Mouse (Mus musculus) thymus, postnatal 36 days (tissue): ENCODE data around the gene Cpsf3.

Source experiments
- DNase-seq, 2 experiments: peaks; one replicate each; pipeline ENCODE4 v3.0.0; 2022; ENCODE audit warnings: mixed read lengths in 2 of 2

Gene Cpsf3

GRCm38 (mm10) chr12:21298856-21299255 lies 13.7 kb downstream of the Cpsf3 start:
- no peak for DNase-seq

DNA sequence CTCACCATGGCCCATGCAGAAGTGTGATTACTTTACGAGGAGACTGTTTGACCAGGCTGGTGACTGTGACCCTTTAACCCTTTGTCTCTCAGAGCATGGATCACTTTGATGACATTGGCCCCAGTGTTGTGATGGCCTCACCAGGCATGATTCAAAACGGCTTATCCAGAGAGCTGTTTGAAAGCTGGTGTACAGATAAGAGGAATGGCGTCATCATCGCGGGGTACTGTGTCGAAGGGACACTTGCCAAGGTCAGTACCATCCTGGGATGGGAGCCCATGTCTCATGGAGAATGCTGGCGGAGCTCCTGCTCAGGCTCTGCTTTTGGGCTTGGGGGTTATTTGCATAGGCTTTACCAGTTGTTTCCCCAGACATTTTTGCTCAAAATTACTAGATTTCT lies 16.1 kb downstream of the Cpsf3 start:
- DNase-seq: no peak

- DNase-seq: no peak
Measured at GRCm38 (mm10) chr12:21301932-21302331, 16.7 kb downstream of the Cpsf3 start.

GRCm38 (mm10) chr12:21302361-21302783 lies 17.2 kb downstream of the Cpsf3 start:
- no peak for DNase-seq

- no peak for DNase-seq
Measured at GRCm38 (mm10) chr12:21305741-21306140, 20.6 kb downstream of the Cpsf3 start.

- no peak for DNase-seq
Measured at GRCm38 (mm10) chr12:21306721-21307120, 21.5 kb downstream of the Cpsf3 start.

GRCm38 (mm10) chr12:21312201-21312600 lies 27.0 kb downstream of the Cpsf3 start:
- no peak for DNase-seq

GRCm38 (mm10) chr12:21315923-21316868 lies 31.0 kb downstream of the Cpsf3 start, which contains the start of gene Iah1:
Gene Iah1 (plus strand): TSS chr12:21316389.
- DNase-seq: peak; percentile 92

DNA sequence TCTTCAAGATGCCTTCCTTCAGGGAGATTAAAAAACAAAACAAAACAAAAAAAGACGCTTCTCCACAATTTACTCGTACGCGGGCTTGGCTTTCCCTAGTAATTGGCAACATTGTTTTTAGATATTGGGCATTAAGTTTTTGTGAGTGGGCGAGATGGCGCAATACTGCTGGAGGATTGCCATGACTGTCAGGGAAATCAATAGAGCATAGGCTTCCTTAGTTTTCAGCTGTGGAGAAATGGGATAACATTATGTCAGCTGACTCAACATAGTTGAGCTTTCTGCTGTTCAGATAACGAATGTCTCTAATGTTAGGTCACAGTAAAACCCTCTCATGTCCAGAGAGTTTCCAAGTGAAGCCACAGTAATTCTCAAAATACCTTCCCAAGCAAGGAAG lies 31.7 kb downstream of the Cpsf3 start:
- no peak for DNase-seq

DNA sequence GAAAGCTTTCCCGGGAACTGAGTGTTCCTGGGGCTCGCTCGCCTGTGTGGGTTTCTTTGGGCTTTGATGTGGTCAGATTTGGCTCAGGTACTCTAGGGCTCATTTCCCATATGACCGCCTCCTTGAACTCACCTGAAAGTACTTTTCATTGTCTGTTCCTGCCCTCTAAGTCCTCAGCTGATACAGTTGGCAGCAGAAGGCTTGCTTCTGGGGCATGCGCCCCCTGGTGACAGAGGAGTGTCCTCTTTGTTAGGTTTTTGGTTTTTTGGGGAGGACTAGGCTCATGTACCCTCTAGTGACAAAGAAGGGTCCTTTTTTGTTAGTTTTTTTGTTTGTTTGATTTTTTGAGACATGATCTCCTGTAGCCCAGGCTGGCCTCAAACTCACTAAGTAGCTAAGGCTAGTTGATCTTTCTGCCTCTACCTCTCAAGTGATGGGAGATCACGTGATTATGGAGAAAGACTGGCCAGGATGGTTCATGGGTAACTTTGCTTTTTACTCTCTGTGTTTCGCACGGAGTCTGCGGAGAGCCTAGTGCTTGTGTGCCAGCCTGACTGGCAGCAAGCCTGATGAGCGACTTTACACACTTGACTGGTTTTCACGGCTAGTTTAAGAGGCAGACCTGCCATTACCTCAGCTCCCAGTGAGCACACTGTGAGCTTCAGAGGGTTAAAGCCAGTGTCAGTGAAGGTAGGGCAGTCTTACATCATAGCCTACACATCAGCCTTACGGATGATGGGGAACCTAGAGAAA lies 33.1 kb downstream of the Cpsf3 start:
- peak; percentile 80 to 81 for DNase-seq

- DNase-seq: no peak
Measured at GRCm38 (mm10) chr12:21320317-21320716, 35.1 kb downstream of the Cpsf3 start.

DNA sequence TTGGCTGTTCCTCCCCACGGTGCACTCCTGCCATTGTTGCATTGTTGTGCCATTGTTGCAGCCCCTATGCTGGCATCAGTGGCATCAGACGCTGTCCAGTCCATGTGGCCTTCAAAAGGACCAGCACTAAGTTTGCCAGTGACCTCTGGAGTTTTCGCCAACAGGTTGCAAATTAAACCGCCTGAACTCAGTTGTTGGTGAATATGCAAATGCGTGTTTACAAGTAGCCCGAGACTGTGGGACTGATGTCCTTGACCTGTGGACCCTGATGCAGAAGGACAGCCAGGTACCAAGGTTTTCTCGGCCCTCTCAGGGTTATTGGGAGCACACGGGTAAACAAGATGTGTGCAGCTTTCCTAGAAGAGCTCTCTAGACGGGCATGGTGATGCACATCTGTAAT lies 36.0 kb downstream of the Cpsf3 start:
- DNase-seq: no peak

DNA sequence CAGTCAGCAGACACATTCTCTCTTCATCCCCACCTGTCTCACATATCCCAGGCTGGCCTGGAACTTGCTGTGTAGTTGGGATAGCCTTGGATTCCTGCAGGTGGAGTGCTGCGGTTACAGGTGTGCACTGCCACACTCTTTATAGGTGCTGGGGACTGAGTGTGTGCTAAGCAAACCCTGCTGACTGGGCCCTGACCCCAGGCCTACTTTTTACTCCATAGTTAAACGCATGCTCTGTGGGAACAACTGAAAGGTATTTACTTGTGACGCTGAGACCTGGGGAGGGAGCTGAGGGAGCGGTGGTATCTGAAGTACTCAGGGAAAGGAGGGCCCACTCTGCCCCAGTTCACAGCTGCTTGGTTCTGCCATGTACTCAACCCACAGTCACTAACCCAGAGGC lies 37.1 kb downstream of the Cpsf3 start:
- no peak for DNase-seq

DNA sequence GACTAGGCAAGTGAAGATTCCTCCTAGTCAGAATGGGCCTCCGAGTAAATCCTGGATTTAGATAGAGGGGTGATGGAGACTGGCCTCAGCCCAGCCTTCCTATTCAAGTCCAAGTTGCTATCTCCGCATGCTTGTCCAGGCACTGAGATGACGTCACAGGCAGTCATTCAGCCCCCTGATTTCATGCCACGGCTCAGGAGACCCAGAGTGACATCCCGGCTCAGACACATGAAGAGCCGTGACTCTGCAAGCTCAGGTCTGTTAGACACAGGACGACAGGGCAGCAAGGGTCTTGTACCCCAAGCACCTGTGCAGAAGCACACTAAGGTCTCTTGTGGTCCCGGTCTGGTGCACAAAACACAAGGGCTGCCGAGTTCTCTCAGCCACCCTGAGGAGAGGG lies 37.7 kb downstream of the Cpsf3 start:
- DNase-seq: no peak

DNA sequence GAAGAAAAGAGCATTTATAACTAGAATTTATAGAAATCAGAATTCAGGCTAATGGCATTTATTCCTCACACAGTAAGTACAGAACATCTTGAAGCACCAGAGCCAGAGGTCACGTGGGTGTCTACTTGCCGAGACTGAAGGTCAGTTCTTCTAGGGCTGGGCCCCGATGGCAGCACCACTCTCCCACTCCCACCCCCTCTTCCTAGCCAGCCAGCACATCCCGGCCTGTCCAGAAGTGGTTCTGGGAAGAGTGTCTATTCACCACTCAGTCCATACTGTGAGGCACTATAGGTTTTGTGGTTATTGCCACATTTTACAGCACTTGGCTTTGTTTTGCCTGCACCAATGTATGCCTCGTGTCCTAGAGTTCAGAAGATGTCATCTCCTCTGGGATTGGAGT lies 38.9 kb downstream of the Cpsf3 start:
- DNase-seq: no peak

GRCm38 (mm10) chr12:21325266-21325665 lies 40.1 kb downstream of the Cpsf3 start:
- no peak for DNase-seq

DNA sequence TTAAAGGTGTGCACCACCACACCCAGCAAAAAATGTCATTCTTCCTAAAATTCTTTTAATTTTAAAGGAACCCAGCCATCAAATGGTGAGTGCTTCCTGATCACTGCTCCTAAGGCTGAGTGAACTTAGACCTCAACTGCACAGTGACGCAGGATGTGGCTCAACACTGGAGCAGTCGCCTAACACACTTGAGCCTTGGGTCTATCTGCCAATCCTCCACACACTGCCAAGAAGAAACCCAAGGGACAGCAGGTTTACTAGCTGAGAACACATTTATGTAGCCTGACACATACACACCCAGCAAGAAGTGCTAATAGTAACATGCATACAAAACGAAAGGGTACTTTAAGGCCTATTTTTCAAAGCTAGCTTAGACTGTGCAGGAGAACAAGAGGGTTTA lies 41.1 kb downstream of the Cpsf3 start:
- no peak for DNase-seq

DNA sequence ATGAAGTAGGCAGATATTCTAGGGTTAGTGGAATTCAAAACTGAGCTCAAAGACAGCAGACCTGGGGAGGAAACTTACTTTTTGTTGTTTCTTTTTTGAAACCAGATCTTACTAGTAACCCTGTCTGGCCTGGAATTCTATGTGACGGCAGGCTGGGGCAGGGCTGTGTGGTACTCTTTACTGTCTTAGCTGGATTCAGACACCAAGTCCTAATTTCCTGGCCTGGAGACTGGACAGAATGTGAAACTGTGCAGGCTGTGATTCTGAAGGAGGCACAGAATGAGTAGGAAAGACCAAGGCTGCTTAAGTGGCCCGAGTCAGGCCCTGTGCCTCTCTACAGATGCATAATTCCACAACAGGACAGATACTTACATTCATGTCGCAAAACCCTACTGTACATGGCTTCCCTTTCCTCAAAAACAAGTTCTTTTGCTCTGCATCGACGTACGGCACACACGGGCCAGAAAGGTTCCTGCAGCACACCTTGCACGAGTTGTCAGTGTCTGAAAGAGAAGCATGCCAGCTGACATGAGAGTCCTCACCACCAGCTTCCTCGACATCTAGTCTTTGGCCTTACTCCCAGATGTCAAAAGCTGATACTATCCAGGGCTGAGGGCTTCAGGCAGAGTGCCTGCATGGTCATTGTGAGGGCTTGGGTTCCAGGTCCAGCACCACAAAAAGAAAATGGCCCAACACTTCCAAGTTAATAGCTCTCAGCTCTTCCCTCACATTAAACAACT lies 44.6 kb downstream of the Cpsf3 start:
- DNase-seq: no peak

DNA sequence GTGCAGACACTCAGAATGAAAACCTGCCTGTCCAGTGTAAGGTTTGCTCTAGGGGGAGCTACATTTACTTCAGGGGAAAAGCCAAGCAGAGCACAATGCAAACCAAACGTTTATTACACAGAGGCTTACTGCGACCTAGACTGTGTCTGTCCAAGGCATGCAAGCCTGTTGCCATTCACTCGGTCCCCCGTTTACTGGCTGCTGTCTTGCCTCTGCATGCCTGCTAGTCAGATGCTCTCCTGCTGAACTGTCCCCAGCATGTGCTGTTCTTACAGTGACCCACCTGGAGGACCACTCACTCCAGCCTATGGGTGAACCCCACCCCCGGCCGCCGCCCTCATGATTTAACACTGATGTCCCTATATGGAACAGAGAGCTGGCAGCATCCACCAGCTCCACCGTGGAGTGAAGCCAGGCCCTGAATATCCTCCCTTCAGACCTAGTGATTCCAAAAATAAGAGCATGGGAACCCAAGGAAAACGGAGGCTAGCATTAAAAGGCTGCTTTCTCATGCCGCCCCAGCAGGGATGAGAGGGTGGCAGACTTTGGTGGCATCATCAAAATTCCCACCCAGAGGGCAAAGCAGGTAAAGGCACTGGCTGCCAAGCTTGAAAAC lies 45.9 kb downstream of the Cpsf3 start:
- no peak for DNase-seq

DNA sequence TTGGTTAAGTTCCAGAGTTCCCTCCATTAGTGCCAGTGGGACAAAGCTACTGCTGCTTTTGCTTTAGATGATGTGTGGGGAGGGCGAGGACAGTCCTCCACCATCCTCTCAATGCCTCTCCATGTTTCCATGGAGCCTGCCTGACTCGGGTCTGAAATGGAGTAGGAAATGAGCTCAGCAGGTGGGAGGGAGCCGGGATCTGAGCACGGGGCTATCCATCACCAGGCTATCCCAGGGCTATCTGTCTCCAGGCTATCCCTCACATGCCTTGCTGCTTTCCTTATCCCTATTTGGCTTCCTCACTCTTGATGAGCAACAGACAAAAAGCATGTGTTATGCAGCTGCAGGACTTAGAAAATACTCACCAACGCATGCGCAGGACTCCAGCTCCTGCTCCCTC lies 46.5 kb downstream of the Cpsf3 start:
- DNase-seq: no peak

DNA sequence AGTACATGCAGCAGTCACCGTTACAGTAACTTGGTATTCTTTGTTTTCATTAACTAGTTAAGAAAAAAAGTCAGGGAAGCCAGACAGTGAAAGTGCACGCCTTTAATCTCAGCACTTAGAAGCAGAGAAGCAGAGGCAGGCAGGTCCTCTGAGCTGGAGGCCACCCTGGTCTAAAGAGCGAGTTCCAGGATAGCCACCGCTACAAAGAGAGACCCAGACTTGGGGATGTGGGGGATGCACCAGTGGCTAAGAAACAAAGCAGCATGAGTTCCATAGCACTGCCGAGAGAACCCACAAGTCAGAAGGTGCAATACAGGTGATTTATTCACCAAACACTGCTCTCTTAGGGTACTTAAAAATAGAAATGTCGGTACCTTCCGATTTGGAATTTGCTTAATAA lies 47.8 kb downstream of the Cpsf3 start:
- no peak for DNase-seq

- DNase-seq: no peak
Measured at GRCm38 (mm10) chr12:21333766-21334165, 48.6 kb downstream of the Cpsf3 start.

- DNase-seq: peak in 1 of 2 experiments; percentile 22
Measured at GRCm38 (mm10) chr12:21335869-21336268, 50.7 kb downstream of the Cpsf3 start.
